Mouse (Mus musculus) ES-E14 (cell line): Measurements from ENCODE around the gene Prph.

Experiments used
- CHD2 ChIP-seq: IDR thresholded peaks from 2 replicates; pipeline ENCODE4 v1.6.1; 2014; ENCODE audit warnings: mild to moderate bottlenecking, low read depth, low read length, inconsistent platforms
- HCFC1 ChIP-seq: IDR thresholded peaks from 2 replicates; pipeline ENCODE4 v1.6.1; 2012; ENCODE audit warnings: low read length, inconsistent platforms, borderline replicate concordance; ENCODE audit not compliant: insufficient read depth
- MAFK ChIP-seq: IDR thresholded peaks from 2 replicates; pipeline ENCODE4 v1.6.1; 2014; ENCODE audit warnings: mild to moderate bottlenecking, low read depth, low read length, inconsistent platforms; ENCODE audit not compliant: insufficient read depth
- ZC3H11A ChIP-seq: IDR thresholded peaks from 2 replicates; pipeline ENCODE4 v1.6.1; 2012; ENCODE audit warnings: low read depth, mild to moderate bottlenecking, inconsistent platforms, low read length, borderline replicate concordance
- ZNF384 ChIP-seq: IDR thresholded peaks from 2 replicates; pipeline ENCODE4 v1.6.1; 2012; ENCODE audit warnings: low read depth, low read length, inconsistent platforms

GRCm38 (mm10) chr15:99020171-99020570 lies 34.8 kb upstream of the Prph start:
- no peak for TF ChIP-seq MAFK
- no peak for TF ChIP-seq ZC3H11A
- TF ChIP-seq ZNF384 = no peak
- no peak for TF ChIP-seq HCFC1
- no peak for TF ChIP-seq CHD2
